Mouse (Mus musculus): ENCODE measurements around the gene Tmem211.
A peak's percentile ranks its signal among the peaks of the same experiment; 100 is the strongest.

Tmem211 gene

GRCm38 (mm10) chr5:113226632-113227102, at the start of gene Tmem211:
Gene Tmem211, plus strand, starts transcription at chr5:113226909.
- peak; percentile 66 for DNase-seq (ENCODE audit: extremely low read depth, insufficient read length, low spot score)

- DNase-seq (ENCODE audit: extremely low read depth, insufficient read length, low spot score) = no peak
Measured at GRCm38 (mm10) chr5:113179451-113179842, 47.3 kb upstream of the Tmem211 start.

GRCm38 (mm10) chr5:113179843-113180682, 46.6 kb upstream of the Tmem211 start:
- peak; percentile 77 for DNase-seq (ENCODE audit: extremely low read depth, insufficient read length, low spot score)

- DNase-seq (ENCODE audit: extremely low read depth, insufficient read length, low spot score) = no peak
Measured at GRCm38 (mm10) chr5:113180755-113181154, 46.0 kb upstream of the Tmem211 start.

- DNase-seq (ENCODE audit: extremely low read depth, insufficient read length, low spot score) = peak; percentile 66
Measured at GRCm38 (mm10) chr5:113181441-113181840, 45.3 kb upstream of the Tmem211 start.

- no peak for DNase-seq (ENCODE audit: extremely low read depth, insufficient read length, low spot score)
Measured at GRCm38 (mm10) chr5:113190558-113190957, 36.2 kb upstream of the Tmem211 start.

GRCm38 (mm10) chr5:113191901-113192300, 34.8 kb upstream of the Tmem211 start:
- no peak for DNase-seq (ENCODE audit: extremely low read depth, insufficient read length, low spot score)

- DNase-seq (ENCODE audit: extremely low read depth, insufficient read length, low spot score) = no peak
Measured at GRCm38 (mm10) chr5:113193762-113194161, 32.9 kb upstream of the Tmem211 start.

GRCm38 (mm10) chr5:113195451-113195850, 31.3 kb upstream of the Tmem211 start:
- DNase-seq (ENCODE audit: extremely low read depth, insufficient read length, low spot score) = no peak

GRCm38 (mm10) chr5:113195907-113196306, 30.8 kb upstream of the Tmem211 start:
- no peak for DNase-seq (ENCODE audit: extremely low read depth, insufficient read length, low spot score)

GRCm38 (mm10) chr5:113196916-113197794, 29.6 kb upstream of the Tmem211 start:
- DNase-seq (ENCODE audit: extremely low read depth, insufficient read length, low spot score) = no peak

- no peak for DNase-seq (ENCODE audit: extremely low read depth, insufficient read length, low spot score)
Measured at GRCm38 (mm10) chr5:113199126-113199771, 27.5 kb upstream of the Tmem211 start.

GRCm38 (mm10) chr5:113199772-113200134, 27.0 kb upstream of the Tmem211 start:
- no peak for DNase-seq (ENCODE audit: extremely low read depth, insufficient read length, low spot score)

- no peak for DNase-seq (ENCODE audit: extremely low read depth, insufficient read length, low spot score)
Measured at GRCm38 (mm10) chr5:113204193-113204592, 22.5 kb upstream of the Tmem211 start.

GRCm38 (mm10) chr5:113206670-113207352, 19.9 kb upstream of the Tmem211 start:
- DNase-seq (ENCODE audit: extremely low read depth, insufficient read length, low spot score) = no peak

- peak; percentile 61 for DNase-seq (ENCODE audit: extremely low read depth, insufficient read length, low spot score)
Measured at GRCm38 (mm10) chr5:113208048-113208447, 18.7 kb upstream of the Tmem211 start.

- peak; percentile 55 for DNase-seq (ENCODE audit: extremely low read depth, insufficient read length, low spot score)
Measured at GRCm38 (mm10) chr5:113208622-113209400, 17.9 kb upstream of the Tmem211 start.

- DNase-seq (ENCODE audit: extremely low read depth, insufficient read length, low spot score) = no peak
Measured at GRCm38 (mm10) chr5:113209401-113209750, 17.3 kb upstream of the Tmem211 start.

GRCm38 (mm10) chr5:113209898-113210297, 16.8 kb upstream of the Tmem211 start:
- DNase-seq (ENCODE audit: extremely low read depth, insufficient read length, low spot score) = peak; percentile 44

- DNase-seq (ENCODE audit: extremely low read depth, insufficient read length, low spot score) = no peak
Measured at GRCm38 (mm10) chr5:113210314-113210713, 16.4 kb upstream of the Tmem211 start.

All from 3134 (cell line).